Mouse (Mus musculus): ENCODE results near the gene Orai3. TPM values are rescaled to one million over a fixed set of nuclear protein-coding genes. Genes with fewer than 3 reads are reported as not detected.

Gene Orai3
- total RNA-seq, 1 experiment = 14.0 TPM

- Histone ChIP-seq H3K9ac (ENCODE audit: insufficient read depth, low read depth, low read length, poor library complexity, severe bottlenecking) (no peak overlapping the region), H3K36me3 (ENCODE audit: control insufficient read depth, insufficient read depth, low read length, poor library complexity, severe bottlenecking) (no peaks in the 10 kb centered on the region), H3K4me3 (ENCODE audit: insufficient read depth in 1 of 2, low read depth in 1 of 2, low read length in 2 of 2, poor library complexity in 1 of 2, severe bottlenecking in 1 of 2) (peak overlapping the region in 1 of 2 experiments; percentile 26; a peak in 1 of 4 replicates), H3K9me3 (ENCODE audit: control insufficient read depth, insufficient read depth, low read depth, low read length) (no peaks in the 10 kb centered on the region), H3K4me1 (ENCODE audit: control insufficient read depth in 2 of 2, insufficient read depth in 2 of 2, low read length in 2 of 2, poor library complexity in 1 of 2) (peaks cover 3 to 20% of the 10 kb centered on the region in 2 experiments; a peak in 3 of 4 replicates), H3K27ac (ENCODE audit: insufficient read depth, low read depth, low read length, poor library complexity, severe bottlenecking) (no peak overlapping the region)
- in situ Hi-C loops (cut with MboI; ENCODE audit: low sequenced_read_pairs in 2 of 2, unreplicated experiment in 2 of 2) = no loop called here
- TF ChIP-seq ZNF384 (IDR thresholded peaks at IDR 0.05; ENCODE audit: low read depth, low read length) (no peak), ZC3H11A (IDR thresholded peaks at IDR 0.05; ENCODE audit: borderline replicate concordance, low read depth, low read length) (no peak), CHD2 (IDR thresholded peaks at IDR 0.05; ENCODE audit: low read depth, low read length) (no peak), HCFC1 (IDR thresholded peaks at IDR 0.05; ENCODE audit: borderline replicate concordance, insufficient read depth, low read length) (no peak), MAFK (IDR thresholded peaks at IDR 0.05; ENCODE audit: insufficient read depth, low read depth, low read length) (no peak)
- no peak for DNase-seq (ENCODE audit: low read depth, low spot score)
These were observed 44.8 kb downstream of the Orai3 start for GRCm38 (mm10) chr7:127814241-127814921.

GRCm38 (mm10) chr7:127815116-127815665, 45.6 kb downstream of the Orai3 start:
- in situ Hi-C loops (cut with MboI; ENCODE audit: low sequenced_read_pairs in 2 of 2, unreplicated experiment in 2 of 2) = no loop called here
- no peak for DNase-seq (ENCODE audit: low read depth, low spot score)
- no peaks in the 10 kb centered on the region for H3K36me3 ChIP-seq (ENCODE audit: control insufficient read depth, insufficient read depth, low read length, poor library complexity, severe bottlenecking)
- H3K4me3 ChIP-seq (ENCODE audit: insufficient read depth in 1 of 2, low read depth in 1 of 2, low read length in 2 of 2, poor library complexity in 1 of 2, severe bottlenecking in 1 of 2) = no peak overlapping the region; a peak in 1 of 4 replicates
- H3K9ac ChIP-seq (ENCODE audit: insufficient read depth, low read depth, low read length, poor library complexity, severe bottlenecking) = no peak overlapping the region
- H3K4me1 ChIP-seq (ENCODE audit: control insufficient read depth in 2 of 2, insufficient read depth in 2 of 2, low read length in 2 of 2, poor library complexity in 1 of 2) = peaks cover 1 to 16% of the 10 kb centered on the region in 2 experiments; a peak in 3 of 4 replicates
- H3K9me3 ChIP-seq (ENCODE audit: control insufficient read depth, insufficient read depth, low read depth, low read length) = no peaks in the 10 kb centered on the region
- H3K27ac ChIP-seq (ENCODE audit: insufficient read depth, low read depth, low read length, poor library complexity, severe bottlenecking) = no peak overlapping the region
- TF ChIP-seq ZNF384 (IDR thresholded peaks at IDR 0.05; ENCODE audit: low read depth, low read length) (no peak), ZC3H11A (IDR thresholded peaks at IDR 0.05; ENCODE audit: borderline replicate concordance, low read depth, low read length) (no peak), HCFC1 (IDR thresholded peaks at IDR 0.05; ENCODE audit: borderline replicate concordance, insufficient read depth, low read length) (no peak), CHD2 (IDR thresholded peaks at IDR 0.05; ENCODE audit: low read depth, low read length) (no peak), MAFK (IDR thresholded peaks at IDR 0.05; ENCODE audit: insufficient read depth, low read depth, low read length) (no peak)

GRCm38 (mm10) chr7:127815954-127816821, 46.6 kb downstream of the Orai3 start:
- in situ Hi-C loops (cut with MboI; ENCODE audit: low sequenced_read_pairs in 2 of 2, unreplicated experiment in 2 of 2) = no loop called here
- DNase-seq (ENCODE audit: low read depth, low spot score) = no peak
- peak overlapping the region; percentile 40; the same call in 1 of the 2 replicates for H3K9ac ChIP-seq (ENCODE audit: insufficient read depth, low read depth, low read length, poor library complexity, severe bottlenecking)
- no peaks in the 10 kb centered on the region for H3K36me3 ChIP-seq (ENCODE audit: control insufficient read depth, insufficient read depth, low read length, poor library complexity, severe bottlenecking)
- peak overlapping the region; percentile 14 to 21; a peak in 2 of 4 replicates for H3K4me3 ChIP-seq (ENCODE audit: insufficient read depth in 1 of 2, low read depth in 1 of 2, low read length in 2 of 2, poor library complexity in 1 of 2, severe bottlenecking in 1 of 2)
- no peak overlapping the region for H3K27ac ChIP-seq (ENCODE audit: insufficient read depth, low read depth, low read length, poor library complexity, severe bottlenecking)
- no peak for TF ChIP-seq CHD2 (IDR thresholded peaks at IDR 0.05; ENCODE audit: low read depth, low read length)
- TF ChIP-seq MAFK (IDR thresholded peaks at IDR 0.05; ENCODE audit: insufficient read depth, low read depth, low read length) = no peak
- TF ChIP-seq ZC3H11A (IDR thresholded peaks at IDR 0.05; ENCODE audit: borderline replicate concordance, low read depth, low read length) = no peak
- TF ChIP-seq HCFC1 (IDR thresholded peaks at IDR 0.05; ENCODE audit: borderline replicate concordance, insufficient read depth, low read length) = no peak
- TF ChIP-seq ZNF384 (IDR thresholded peaks at IDR 0.05; ENCODE audit: low read depth, low read length) = no peak
- H3K9me3 ChIP-seq (ENCODE audit: control insufficient read depth, insufficient read depth, low read depth, low read length) = no peaks in the 10 kb centered on the region
- H3K4me1 ChIP-seq (ENCODE audit: control insufficient read depth in 2 of 2, insufficient read depth in 2 of 2, low read length in 2 of 2, poor library complexity in 1 of 2) = peaks cover 1 to 14% of the 10 kb centered on the region in 2 experiments; a peak in 3 of 4 replicates

- no peak overlapping the region for H3K27ac ChIP-seq (ENCODE audit: insufficient read depth, low read depth, low read length, poor library complexity, severe bottlenecking)
- peaks cover 1 to 14% of the 10 kb centered on the region in 2 experiments; a peak in 2 of 4 replicates for H3K4me1 ChIP-seq (ENCODE audit: control insufficient read depth in 2 of 2, insufficient read depth in 2 of 2, low read length in 2 of 2, poor library complexity in 1 of 2)
- no peak overlapping the region for H3K4me3 ChIP-seq (ENCODE audit: insufficient read depth in 1 of 2, low read depth in 1 of 2, low read length in 2 of 2, poor library complexity in 1 of 2, severe bottlenecking in 1 of 2)
- no peaks in the 10 kb centered on the region for H3K9me3 ChIP-seq (ENCODE audit: control insufficient read depth, insufficient read depth, low read depth, low read length)
- in situ Hi-C loops (cut with MboI; ENCODE audit: low sequenced_read_pairs in 2 of 2, unreplicated experiment in 2 of 2) = no loop called here
- no peak overlapping the region for H3K9ac ChIP-seq (ENCODE audit: insufficient read depth, low read depth, low read length, poor library complexity, severe bottlenecking)
- no peak for DNase-seq (ENCODE audit: low read depth, low spot score)
- TF ChIP-seq ZNF384 (IDR thresholded peaks at IDR 0.05; ENCODE audit: low read depth, low read length) = 0 out of 2 replicates have a peak, but pooled peaks have one; percentile 4
- TF ChIP-seq HCFC1 (IDR thresholded peaks at IDR 0.05; ENCODE audit: borderline replicate concordance, insufficient read depth, low read length) = no peak
- no peaks in the 10 kb centered on the region for H3K36me3 ChIP-seq (ENCODE audit: control insufficient read depth, insufficient read depth, low read length, poor library complexity, severe bottlenecking)
These were observed 47.4 kb downstream of the Orai3 start for GRCm38 (mm10) chr7:127817053-127817452.

Measured in ES-E14 (cell line).